Mouse (Mus musculus) lung, postnatal 0 days (tissue): ENCODE measurements around the gene Tmem50b.

Source experiments
- CTCF ChIP-seq: IDR thresholded peaks from 2 replicates; pipeline ENCODE4 v1.5.1; 2016; ENCODE audit warnings: antibody characterized with exemption, mild to moderate bottlenecking
- EP300 ChIP-seq: IDR thresholded peaks from 2 replicates; pipeline ENCODE4 v1.6.1; 2016; ENCODE audit warnings: antibody characterized with exemption, mild to moderate bottlenecking, control low read depth

- TF ChIP-seq CTCF (no peak), EP300 (no peak)
Observed at GRCm38 (mm10) chr16:91623074-91623473, 25.5 kb upstream of the Tmem50b start.
